Mouse (Mus musculus): Measurements from ENCODE around the gene Hivep1. TPM values are rescaled to one million over a fixed set of nuclear protein-coding genes. Genes with fewer than 3 reads are reported as not detected.

Gene Hivep1
- total and polyA plus RNA-seq, 3 experiments: 7.5 to 53.3 (median 24.9) TPM

DNA sequence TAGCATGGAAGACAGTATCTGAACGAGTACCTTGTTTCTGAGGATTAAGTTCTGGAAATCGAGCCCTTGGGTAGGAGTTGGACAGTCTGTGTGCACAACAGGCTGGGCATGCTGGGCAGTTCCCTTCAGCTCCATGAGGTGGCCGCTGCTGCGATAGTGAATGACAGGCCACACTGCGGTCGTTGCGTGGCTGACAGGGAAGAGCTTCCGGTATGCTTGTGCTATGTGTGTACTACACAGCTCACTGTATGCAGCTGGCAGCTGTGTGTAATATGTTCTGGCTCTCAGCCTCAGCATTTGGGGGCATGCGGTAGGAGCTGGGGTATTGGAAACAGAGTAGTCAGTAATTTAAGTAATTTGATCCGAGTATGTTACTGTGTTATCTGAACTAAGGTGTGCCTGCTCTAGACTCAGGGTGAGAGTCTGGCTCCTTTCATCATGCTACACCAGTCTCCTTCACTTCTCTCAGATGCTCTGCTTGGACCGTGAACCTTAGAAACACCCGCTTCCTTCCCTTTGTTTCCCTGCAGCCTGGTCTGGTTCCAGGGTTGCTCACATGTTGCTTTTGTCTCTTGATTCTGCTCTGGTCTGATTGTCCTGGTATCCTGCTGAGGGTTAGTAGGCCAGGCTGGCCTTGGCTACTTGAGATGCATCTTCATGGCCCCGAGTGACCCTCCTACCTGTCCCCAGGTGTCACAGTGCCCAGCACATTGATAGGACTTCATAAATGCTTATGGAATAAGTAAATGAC is 49.8 kb downstream of the Hivep1 start (continued):
- TF ChIP-seq NELFE (IDR thresholded peaks at IDR 0.05; ENCODE audit: low read depth, low read length) (no peak), USF2 (conservative IDR thresholded peaks at IDR 0.05; ENCODE audit: low read depth, low read length) (no peak)

DNA sequence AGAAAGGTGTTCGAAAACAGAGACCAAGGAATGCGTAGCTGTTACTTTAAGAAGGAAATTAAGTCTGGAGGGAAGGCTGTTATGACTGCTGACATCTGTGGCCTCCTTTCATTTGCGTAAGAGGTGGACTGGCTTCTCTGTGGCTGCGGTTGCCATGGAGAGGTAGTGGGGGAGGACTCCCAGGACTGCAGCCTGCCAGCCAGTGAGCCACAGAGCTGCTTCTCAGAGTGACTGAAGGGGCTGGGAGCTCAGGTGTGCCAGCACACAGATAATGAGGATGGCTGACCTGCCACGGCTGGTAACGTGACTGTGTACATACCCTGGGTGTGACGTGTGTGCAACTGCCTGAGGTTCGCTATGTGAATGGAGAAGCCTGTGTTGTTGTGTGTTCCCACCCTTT is 51.2 kb downstream of the Hivep1 start:
- peaks cover 3% of the 10 kb centered on the region for H3K9me3 ChIP-seq (replicated peaks; ENCODE audit: low read length)
- peak; percentile 93 for DNase-seq (ENCODE audit: extremely low read depth)
- peaks cover 25 to 71% of the 10 kb centered on the region in 2 experiments for H3K4me1 ChIP-seq (ENCODE audit: control insufficient read depth in 1 of 2, insufficient read depth in 2 of 2)
- peak overlapping the region; percentile 87 for H3K4me2 ChIP-seq (ENCODE audit: insufficient read depth, low read depth, poor library complexity, severe bottlenecking)
- in situ Hi-C loops (cut with MboI; ENCODE audit: low pct_ligation_motif_present, low pct_unique_long_range_greater_than_20kb, low sequenced_read_pairs): no loop called here
- no peak overlapping the region for H3K9ac ChIP-seq (ENCODE audit: insufficient read depth, low read depth)
- peaks cover 26 to 69% of the 10 kb centered on the region in 2 experiments for H3K36me3 ChIP-seq (replicated peaks in 1 of 2; ENCODE audit: control insufficient read depth in 1 of 2, insufficient read depth in 1 of 2, low read length in 1 of 2)
- H3K79me2 ChIP-seq (replicated peaks; ENCODE audit: control insufficient read depth, extremely low read depth, insufficient read depth, poor library complexity, severe bottlenecking): peaks cover 80% of the 10 kb centered on the region
- peak overlapping the region; percentile 12 to 52 (median 20) for H3K4me3 ChIP-seq (replicated peaks in 1 of 3; ENCODE audit: low read depth in 2 of 3, low read length in 2 of 3, poor library complexity in 1 of 3)
- no peaks in the 10 kb centered on the region for H3K27me3 ChIP-seq (replicated peaks)
- dilution Hi-C loops (cut with MboI; ENCODE audit: extremely low pct_ligation_motif_present, extremely low pct_unique_long_range_greater_than_20kb, low sequenced_read_pairs): no loop called here
- H3K27ac ChIP-seq (ENCODE audit: insufficient read depth, low read depth): peak overlapping the region; percentile 78
- TF ChIP-seq CHD2 (IDR thresholded peaks at IDR 0.05; ENCODE audit: low read length) (peak; percentile 64; the same call in 1 of the 2 replicates), SIN3A (IDR thresholded peaks at IDR 0.05; ENCODE audit: low read length) (peak; percentile 85), MYC (IDR thresholded peaks at IDR 0.05; ENCODE audit: low read depth, low read length) (no peak), ZNF384 (IDR thresholded peaks at IDR 0.05; ENCODE audit: low read depth, low read length) (no peak), RCOR1 (conservative IDR thresholded peaks at IDR 0.05; ENCODE audit: low read depth, low read length) (no peak), MXI1 (IDR thresholded peaks at IDR 0.05; ENCODE audit: low read depth, low read length) (peak; percentile 90), MAFK (IDR thresholded peaks at IDR 0.05; ENCODE audit: insufficient replicate concordance, low read length) (no peak), CTCF (conservative IDR thresholded peaks at IDR 0.05 in 1 of 2, IDR thresholded peaks at IDR 0.05 in 1 of 2; ENCODE audit: low read depth in 2 of 2, low read length in 2 of 2) (no peak), KAT2A (IDR thresholded peaks at IDR 0.05; ENCODE audit: insufficient replicate concordance, low read length) (no peak), SMC3 (IDR thresholded peaks at IDR 0.05; ENCODE audit: low read depth, low read length) (no peak), MEF2A (IDR thresholded peaks at IDR 0.05; ENCODE audit: borderline replicate concordance, low read depth, low read length) (peak; percentile 68), ZC3H11A (IDR thresholded peaks at IDR 0.05; ENCODE audit: low read depth, low read length) (no peak), USF2 (conservative IDR thresholded peaks at IDR 0.05; ENCODE audit: low read depth, low read length) (no peak), MAZ (IDR thresholded peaks at IDR 0.05; ENCODE audit: low read depth, low read length) (no peak), JUND (conservative IDR thresholded peaks at IDR 0.05; ENCODE audit: low read depth, low read length) (no peak), GABPA (IDR thresholded peaks at IDR 0.05; ENCODE audit: insufficient replicate concordance, low read depth, low read length) (no peak), USF1 (IDR thresholded peaks at IDR 0.05; ENCODE audit: low read depth, low read length) (no peak), POLR2AphosphoS2 (IDR thresholded peaks at IDR 0.05; ENCODE audit: low read depth, low read length) (no peak), HCFC1 (IDR thresholded peaks at IDR 0.05; ENCODE audit: low read depth, low read length) (no peak), CHD1 (IDR thresholded peaks at IDR 0.05; ENCODE audit: low read depth, low read length) (no peak), TBP (conservative IDR thresholded peaks at IDR 0.05; ENCODE audit: low read depth, low read length) (no peak), E2F4 (IDR thresholded peaks at IDR 0.05; ENCODE audit: insufficient replicate concordance, low read depth, low read length) (no peak), EP300 (IDR thresholded peaks at IDR 0.05; ENCODE audit: low read length) (peak; percentile 48; the same call in 1 of the 2 replicates), NRF1 (IDR thresholded peaks at IDR 0.05; ENCODE audit: low read depth, low read length) (no peak), BHLHE40 (IDR thresholded peaks at IDR 0.05; ENCODE audit: low read depth, low read length) (peak; percentile 89), PAX5 (IDR thresholded peaks at IDR 0.05; ENCODE audit: low read length) (no peak), JUN (IDR thresholded peaks at IDR 0.05; ENCODE audit: insufficient read depth, low read depth, low read length) (no peak), MAX (IDR thresholded peaks at IDR 0.05; ENCODE audit: low read length) (no peak), NELFE (IDR thresholded peaks at IDR 0.05; ENCODE audit: low read depth, low read length) (no peak), TCF12 (IDR thresholded peaks at IDR 0.05; ENCODE audit: low read depth, low read length) (peak; percentile 75), POLR2A (IDR thresholded peaks at IDR 0.05; ENCODE audit: low read depth, low read length) (peak; percentile 38; the same call in 1 of the 2 replicates), IRF4 (IDR thresholded peaks at IDR 0.05; ENCODE audit: low read depth, low read length) (peak; percentile 85), ZKSCAN1 (IDR thresholded peaks at IDR 0.05; ENCODE audit: borderline replicate concordance, low read depth, low read length) (no peak), ETS1 (conservative IDR thresholded peaks at IDR 0.05; ENCODE audit: low read depth, low read length) (peak; percentile 75), RAD21 (IDR thresholded peaks at IDR 0.05; ENCODE audit: low read depth, low read length) (no peak; the same call in 1 of the 2 replicates), ZMIZ1 (IDR thresholded peaks at IDR 0.05; ENCODE audit: low read depth, low read length) (no peak), UBTF (IDR thresholded peaks at IDR 0.05; ENCODE audit: low read depth, low read length) (no peak)

Data from CH12.LX (cell line).